Mouse (Mus musculus): Measurements from ENCODE around the gene Aass. TPM values are rescaled to one million over a fixed set of nuclear protein-coding genes. Genes with fewer than 3 reads are reported as not detected.
"Not testable (repeated sequence)": the region's sequence is repeated elsewhere in the genome, so short reads cannot be mapped to it uniquely, and the experiment has no call there.

Gene Aass
- polyA plus RNA-seq (2012; ENCODE audit: insufficient read depth, insufficient read length, missing spikeins), result not detected in 2 replicates

GRCm38 (mm10) chr6:23132573-23133181 lies at the start of gene Aass:
Gene Aass (minus strand): TSS chr6:23132986.
- peaks cover 2% of the 10 kb centered on the region for H3K4me1 ChIP-seq (ENCODE audit: control insufficient read depth, insufficient read depth, insufficient read length, low read length)
- H3K27ac ChIP-seq (replicated peaks; ENCODE audit: low read depth, low read length), result no peak within 1 kb of the TSS
- no peak within 1 kb of the TSS for H3K4me3 ChIP-seq (ENCODE audit: insufficient read depth, low read depth, low read length)

GRCm38 (mm10) chr6:23180096-23180495 lies 47.3 kb upstream of the Aass start:
- Histone ChIP-seq H3K4me1 (ENCODE audit: control insufficient read depth, insufficient read depth, insufficient read length, low read length) (no peaks in the 10 kb centered on the region), H3K4me3 (ENCODE audit: insufficient read depth, low read depth, low read length) (no peak overlapping the region), H3K27ac (replicated peaks; ENCODE audit: low read depth, low read length) (no peak overlapping the region)

- not testable (repeated sequence) for H3K4me1 ChIP-seq (ENCODE audit: control insufficient read depth, insufficient read depth, insufficient read length, low read length); H3K4me3 ChIP-seq (ENCODE audit: insufficient read depth, low read depth, low read length); H3K27ac ChIP-seq (replicated peaks; ENCODE audit: low read depth, low read length)
These were observed 31.0 kb upstream of the Aass start for GRCm38 (mm10) chr6:23163824-23164223.

- H3K27ac ChIP-seq (replicated peaks; ENCODE audit: low read depth, low read length); H3K4me3 ChIP-seq (ENCODE audit: insufficient read depth, low read depth, low read length); H3K4me1 ChIP-seq (ENCODE audit: control insufficient read depth, insufficient read depth, insufficient read length, low read length): not testable (repeated sequence)
These were observed 23.6 kb upstream of the Aass start for GRCm38 (mm10) chr6:23156357-23156756.

GRCm38 (mm10) chr6:23153112-23153511 lies 20.3 kb upstream of the Aass start:
- Histone ChIP-seq H3K27ac (replicated peaks; ENCODE audit: low read depth, low read length) (no peak overlapping the region), H3K4me1 (ENCODE audit: control insufficient read depth, insufficient read depth, insufficient read length, low read length) (no peaks in the 10 kb centered on the region), H3K4me3 (ENCODE audit: insufficient read depth, low read depth, low read length) (no peak overlapping the region)

GRCm38 (mm10) chr6:23147221-23147620 lies 14.4 kb upstream of the Aass start:
- H3K4me3 ChIP-seq (ENCODE audit: insufficient read depth, low read depth, low read length), result no peak overlapping the region
- H3K4me1 ChIP-seq (ENCODE audit: control insufficient read depth, insufficient read depth, insufficient read length, low read length), result no peaks in the 10 kb centered on the region
- no peak overlapping the region for H3K27ac ChIP-seq (replicated peaks; ENCODE audit: low read depth, low read length)

GRCm38 (mm10) chr6:23143980-23144379 lies 11.2 kb upstream of the Aass start:
- no peak overlapping the region for H3K4me3 ChIP-seq (ENCODE audit: insufficient read depth, low read depth, low read length)
- no peaks in the 10 kb centered on the region for H3K4me1 ChIP-seq (ENCODE audit: control insufficient read depth, insufficient read depth, insufficient read length, low read length)
- no peak overlapping the region for H3K27ac ChIP-seq (replicated peaks; ENCODE audit: low read depth, low read length)

GRCm38 (mm10) chr6:23131015-23131414 lies 1.8 kb downstream of the Aass start:
- Histone ChIP-seq H3K4me1 (ENCODE audit: control insufficient read depth, insufficient read depth, insufficient read length, low read length) (peaks cover 2% of the 10 kb centered on the region), H3K4me3 (ENCODE audit: insufficient read depth, low read depth, low read length) (no peak overlapping the region)

GRCm38 (mm10) chr6:23129201-23129600 lies 3.6 kb downstream of the Aass start:
- no peak overlapping the region for H3K27ac ChIP-seq (replicated peaks; ENCODE audit: low read depth, low read length)

More at GRCm38 (mm10) chr6:23131015-23131414, 1.8 kb downstream of the Aass start:
- H3K27ac ChIP-seq (replicated peaks; ENCODE audit: low read depth, low read length), result no peak overlapping the region

GRCm38 (mm10) chr6:23126706-23127105 lies 6.1 kb downstream of the Aass start:
- H3K4me3 ChIP-seq (ENCODE audit: insufficient read depth, low read depth, low read length), result no peak overlapping the region
- no peaks in the 10 kb centered on the region for H3K4me1 ChIP-seq (ENCODE audit: control insufficient read depth, insufficient read depth, insufficient read length, low read length)
- H3K27ac ChIP-seq (replicated peaks; ENCODE audit: low read depth, low read length), result no peak overlapping the region

More at GRCm38 (mm10) chr6:23129201-23129600, 3.6 kb downstream of the Aass start:
- no peak overlapping the region for H3K4me3 ChIP-seq (ENCODE audit: insufficient read depth, low read depth, low read length)
- peaks cover 2% of the 10 kb centered on the region for H3K4me1 ChIP-seq (ENCODE audit: control insufficient read depth, insufficient read depth, insufficient read length, low read length)

GRCm38 (mm10) chr6:23125831-23126230 lies 7.0 kb downstream of the Aass start:
- Histone ChIP-seq H3K27ac (replicated peaks; ENCODE audit: low read depth, low read length) (no peak overlapping the region), H3K4me1 (ENCODE audit: control insufficient read depth, insufficient read depth, insufficient read length, low read length) (no peaks in the 10 kb centered on the region), H3K4me3 (ENCODE audit: insufficient read depth, low read depth, low read length) (no peak overlapping the region)

GRCm38 (mm10) chr6:23124823-23125222 lies 8.0 kb downstream of the Aass start:
- no peak overlapping the region for H3K27ac ChIP-seq (replicated peaks; ENCODE audit: low read depth, low read length)
- no peak overlapping the region for H3K4me3 ChIP-seq (ENCODE audit: insufficient read depth, low read depth, low read length)
- H3K4me1 ChIP-seq (ENCODE audit: control insufficient read depth, insufficient read depth, insufficient read length, low read length), result no peaks in the 10 kb centered on the region

- no peak overlapping the region for H3K4me3 ChIP-seq (ENCODE audit: insufficient read depth, low read depth, low read length)
- H3K27ac ChIP-seq (replicated peaks; ENCODE audit: low read depth, low read length), result no peak overlapping the region
- H3K4me1 ChIP-seq (ENCODE audit: control insufficient read depth, insufficient read depth, insufficient read length, low read length), result no peaks in the 10 kb centered on the region
These were observed 9.9 kb downstream of the Aass start for GRCm38 (mm10) chr6:23122934-23123333.

- no peak overlapping the region for H3K4me3 ChIP-seq (ENCODE audit: insufficient read depth, low read depth, low read length)
- H3K27ac ChIP-seq (replicated peaks; ENCODE audit: low read depth, low read length), result no peak overlapping the region
- no peaks in the 10 kb centered on the region for H3K4me1 ChIP-seq (ENCODE audit: control insufficient read depth, insufficient read depth, insufficient read length, low read length)
These were observed 18.0 kb downstream of the Aass start for GRCm38 (mm10) chr6:23114781-23115180.

GRCm38 (mm10) chr6:23107069-23107468 lies 25.7 kb downstream of the Aass start:
- H3K4me1 ChIP-seq (ENCODE audit: control insufficient read depth, insufficient read depth, insufficient read length, low read length), result no peaks in the 10 kb centered on the region

GRCm38 (mm10) chr6:23106373-23106772 lies 26.4 kb downstream of the Aass start:
- Histone ChIP-seq H3K27ac (replicated peaks; ENCODE audit: low read depth, low read length) (no peak overlapping the region), H3K4me1 (ENCODE audit: control insufficient read depth, insufficient read depth, insufficient read length, low read length) (no peaks in the 10 kb centered on the region), H3K4me3 (ENCODE audit: insufficient read depth, low read depth, low read length) (no peak overlapping the region)

More at GRCm38 (mm10) chr6:23107069-23107468, 25.7 kb downstream of the Aass start:
- no peak overlapping the region for H3K4me3 ChIP-seq (ENCODE audit: insufficient read depth, low read depth, low read length)
- H3K27ac ChIP-seq (replicated peaks; ENCODE audit: low read depth, low read length), result no peak overlapping the region

All from brown adipose tissue, adult 24 weeks (tissue).